Comparison of ENCODE assay signal across 19 mouse cellular contexts in genomic region chr11:25421486-25421885, GRCm38 (mm10).
"Had no signal": no experiment of that assay in that cellular context is flagged by ENCODE, and none has a peak within 500 bp of the region (broad histone marks: within the 10 kb centered on the region; RNA-seq: fewer than 3 reads in every experiment).

No protein-coding gene starts in this region.

- H3K9me3 ChIP-seq: midbrain, embryonic 10.5 days; midbrain, embryonic 12.5 days; neural tube, embryonic 13.5 days; neural tube, embryonic 15.5 days had no signal

- H3K4me2 ChIP-seq: lung, embryonic 14.5 days; midbrain, embryonic 12.5 days; neural tube, embryonic 13.5 days; neural tube, embryonic 15.5 days had no signal

- DNase-seq: lung, adult 18-20 months; lung, postnatal 10 days; lung, postnatal 4 days; midbrain, embryonic 14.5 days; retina, postnatal 1 day; right cerebral cortex, adult 18-20 months; right cerebral cortex, postnatal 25 days; right cerebral cortex, postnatal 4 days; spleen, adult 18-20 months; thymus, adult 18-20 months; thymus, postnatal 14 days; thymus, postnatal 36 days had no signal

- H3K36me3 ChIP-seq: midbrain, embryonic 10.5 days; midbrain, embryonic 12.5 days; neural tube, embryonic 13.5 days; neural tube, embryonic 15.5 days had no signal

- H3K4me3 ChIP-seq: midbrain, embryonic 10.5 days; midbrain, embryonic 12.5 days; myocyte; neural tube, embryonic 13.5 days; neural tube, embryonic 15.5 days had no signal

- H3K27ac ChIP-seq: midbrain, embryonic 10.5 days; midbrain, embryonic 12.5 days; neural tube, embryonic 13.5 days; neural tube, embryonic 15.5 days had no signal

- H3K4me1 ChIP-seq: midbrain, embryonic 10.5 days; midbrain, embryonic 12.5 days; neural tube, embryonic 13.5 days; neural tube, embryonic 15.5 days had no signal

- H3K9ac ChIP-seq: lung, embryonic 14.5 days; midbrain, embryonic 12.5 days; neural tube, embryonic 13.5 days; neural tube, embryonic 15.5 days had no signal

- ATAC-seq: midbrain, embryonic 16.5 days had no signal

- H3K27me3 ChIP-seq: midbrain, embryonic 12.5 days; neural tube, embryonic 13.5 days; neural tube, embryonic 15.5 days had no signal
